Mouse (Mus musculus): ENCODE results near the gene Emx1.

Emx1 gene

GRCm38 (mm10) chr6:85231469-85231868 lies 44.2 kb downstream of the Emx1 start:
- no peak for DNase-seq (ENCODE audit: low spot score)

DNA sequence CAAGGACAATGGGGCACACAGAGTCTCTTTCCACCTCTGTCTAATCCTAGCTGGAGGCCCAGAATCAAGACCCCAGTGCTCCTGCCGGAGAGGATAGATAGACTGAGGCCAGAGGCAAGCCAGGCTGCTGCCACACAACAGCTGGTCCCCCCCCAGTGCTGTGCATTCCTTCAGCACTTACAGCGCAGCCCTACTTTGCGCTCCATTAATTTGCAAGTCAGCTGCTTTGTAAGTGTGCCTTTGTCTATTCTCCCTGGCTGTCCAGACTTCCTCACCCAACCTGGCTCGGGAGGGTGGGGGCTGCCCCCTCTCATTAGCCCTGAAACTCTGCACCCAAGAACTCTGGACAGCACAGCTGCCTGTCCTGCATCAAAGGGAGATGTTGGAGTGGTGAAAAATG lies 44.8 kb downstream of the Emx1 start:
- no peak for DNase-seq (ENCODE audit: low spot score)

- DNase-seq (ENCODE audit: low spot score) = no peak
Observed at GRCm38 (mm10) chr6:85232836-85233623, 45.8 kb downstream of the Emx1 start.

- DNase-seq (ENCODE audit: low spot score) = no peak
Observed at GRCm38 (mm10) chr6:85234796-85235195, 47.6 kb downstream of the Emx1 start.

DNA sequence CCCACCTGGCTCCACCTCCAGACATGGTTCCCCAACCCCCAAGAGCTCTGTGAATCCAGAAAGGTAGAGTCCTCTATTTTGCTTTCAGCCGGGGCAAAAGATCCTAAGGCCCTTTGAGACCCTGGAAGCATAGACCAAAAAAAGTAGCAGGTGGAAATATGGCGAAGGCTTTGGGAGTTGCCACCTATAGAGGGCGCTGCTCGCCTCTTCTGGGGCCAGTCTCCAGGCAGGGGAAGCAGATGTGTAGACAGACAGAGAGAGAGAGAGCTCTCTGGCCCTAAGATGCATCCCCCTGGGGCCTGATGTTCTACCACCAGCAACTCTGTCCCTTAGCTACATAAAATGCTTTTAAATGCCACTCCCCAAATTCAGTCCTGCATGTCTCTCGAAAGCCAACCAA lies 49.8 kb downstream of the Emx1 start:
- DNase-seq (ENCODE audit: low spot score) = no peak

GRCm38 (mm10) chr6:85237595-85238337 lies 50.5 kb downstream of the Emx1 start:
- no peak for DNase-seq (ENCODE audit: low spot score)

DNA sequence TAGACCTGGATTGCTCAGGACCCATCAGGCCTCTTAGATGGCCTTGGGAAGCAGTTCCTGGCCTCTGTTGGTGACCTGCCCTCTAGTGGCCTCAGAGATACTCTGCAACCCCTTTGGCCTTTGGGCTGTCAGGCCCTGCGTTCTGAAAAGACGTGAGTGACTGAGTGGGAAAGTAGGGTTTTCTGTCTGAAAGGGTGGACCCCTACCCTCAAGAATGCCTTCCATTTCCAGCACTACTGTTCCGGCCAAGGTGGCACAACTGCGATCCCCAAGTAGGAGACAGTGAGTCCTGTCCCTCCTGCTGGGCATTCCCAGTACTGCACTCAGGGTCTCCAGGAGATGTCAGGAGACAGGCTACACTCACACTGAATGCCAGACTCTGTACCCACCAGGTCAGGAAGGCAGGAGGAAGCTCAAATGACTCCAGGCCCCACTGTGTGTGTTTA lies 51.8 kb downstream of the Emx1 start:
- DNase-seq (ENCODE audit: low spot score) = peak; percentile 65

DNA sequence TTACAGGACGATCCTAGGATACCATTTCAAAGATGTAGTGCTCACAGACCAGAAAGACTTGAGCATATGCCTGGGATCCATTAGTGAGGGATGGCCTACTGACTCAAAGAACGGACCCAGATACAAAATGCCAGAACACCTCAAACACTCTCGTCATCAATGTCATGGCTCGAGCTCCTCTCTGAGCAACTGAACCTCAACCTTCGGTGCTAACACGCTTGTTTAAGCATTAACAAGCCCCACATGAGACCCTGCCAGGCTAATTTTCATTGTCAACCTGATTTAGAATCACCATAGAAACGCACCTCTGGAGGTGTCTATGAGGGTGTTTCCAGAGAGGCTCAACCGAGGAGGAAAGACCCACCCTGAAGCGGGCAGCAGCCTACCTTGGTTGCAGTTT lies 62.6 kb downstream of the Emx1 start:
- DNase-seq (ENCODE audit: low spot score) = no peak

GRCm38 (mm10) chr6:85250811-85251241 lies 63.6 kb downstream of the Emx1 start:
- no peak for DNase-seq (ENCODE audit: low spot score)

GRCm38 (mm10) chr6:85252251-85253058 lies 65.2 kb downstream of the Emx1 start:
- DNase-seq (ENCODE audit: low spot score) = no peak

GRCm38 (mm10) chr6:85253275-85253674 lies 66.0 kb downstream of the Emx1 start:
- DNase-seq (ENCODE audit: low spot score) = no peak

All from ovary, postnatal 10 days (tissue).